Mouse (Mus musculus) liver, adult 2 months (tissue): ENCODE data around the gene Atg4a-ps. TPM values are rescaled to one million over a fixed set of nuclear protein-coding genes. Genes with fewer than 3 reads are reported as not detected.

Experiments used
- DNase-seq: peaks from one replicate; pipeline ENCODE4 v3.0.0-alpha.2; 2011; ENCODE audit warnings: low read depth, low spot score; ENCODE audit errors: extremely low read depth
- H3K27ac ChIP-seq: fragments of 200-500 bp; replicated peaks from 2 replicates; pipeline ENCODE4 v1.5.1; 2012; ENCODE audit warnings: low read depth, mild to moderate bottlenecking, control low read depth, inconsistent platforms, low read length; ENCODE audit not compliant: insufficient read depth
- H3K27me3 ChIP-seq: fragments of 200-500 bp; 2 replicates; pipeline ENCODE4 v1.6.1; 2012; ENCODE audit warnings: mild to moderate bottlenecking, moderate library complexity, low read length, inconsistent platforms; ENCODE audit not compliant: control insufficient read depth, insufficient read depth
- H3K36me3 ChIP-seq: fragments of 200-500 bp; 2 replicates; pipeline ENCODE4 v1.6.1; 2012; ENCODE audit warnings: low read length, inconsistent platforms; ENCODE audit not compliant: control insufficient read depth, insufficient read depth
- H3K4me1 ChIP-seq: fragments of 200-500 bp; 2 replicates; pipeline ENCODE4 v1.6.1; 2011; ENCODE audit warnings: low read length; ENCODE audit not compliant: control insufficient read depth, insufficient read depth
- H3K4me3 ChIP-seq: fragments of 200-500 bp; 2 replicates; pipeline ENCODE4 v1.5.1; 2011; ENCODE audit warnings: low read depth, mild to moderate bottlenecking, control low read depth, low read length, moderate library complexity; ENCODE audit not compliant: insufficient read depth
- H3K79me2 ChIP-seq: fragments of 200-500 bp; 2 replicates; pipeline ENCODE4 v1.6.1; 2012; ENCODE audit warnings: inconsistent platforms, mild to moderate bottlenecking, low read length, moderate library complexity; ENCODE audit not compliant: control insufficient read depth, insufficient read depth
- H3K9ac ChIP-seq: fragments of 200-500 bp; 2 replicates; pipeline ENCODE4 v1.6.1; 2012; ENCODE audit warnings: low read depth, mild to moderate bottlenecking, control low read depth, inconsistent platforms, low read length
- CTCF ChIP-seq: fragments of 200-500 bp; IDR thresholded peaks from 2 replicates; pipeline ENCODE4 v1.5.1; 2011; ENCODE audit warnings: low read depth, low read length, control low read depth
- POLR2A ChIP-seq: fragments of 200-500 bp; IDR thresholded peaks from 2 replicates; pipeline ENCODE4 v1.6.1; 2011; ENCODE audit warnings: low read length, control low read depth; ENCODE audit not compliant: insufficient read depth; ENCODE audit errors: extremely low read depth
- WGBS: fragments of 180-500 bp; shearing (Covaris S2); methylation state at CpG from one replicate; pipeline ENCODE4 v1.1.7; 2018; 5-methylcytosine and 5-hydroxymethylcytosine counted together
- polyA plus RNA-seq: library from polyadenylated mRNA; depleted of rRNA; stranded (reverse); fragments of >200 nt; gene quantifications from 2 replicates; pipeline ENCODE4 v1.2.3, GENCODE M21; 2012
- total RNA-seq: library from RNA; depleted of rRNA; stranded (reverse); fragments of >200 nt; gene quantifications from 2 replicates; pipeline ENCODE4 v1.2.3, GENCODE M21; 2014

Atg4a-ps gene
- total and polyA plus RNA-seq, 2 experiments = 0.18 TPM; not detected in 1

DNA sequence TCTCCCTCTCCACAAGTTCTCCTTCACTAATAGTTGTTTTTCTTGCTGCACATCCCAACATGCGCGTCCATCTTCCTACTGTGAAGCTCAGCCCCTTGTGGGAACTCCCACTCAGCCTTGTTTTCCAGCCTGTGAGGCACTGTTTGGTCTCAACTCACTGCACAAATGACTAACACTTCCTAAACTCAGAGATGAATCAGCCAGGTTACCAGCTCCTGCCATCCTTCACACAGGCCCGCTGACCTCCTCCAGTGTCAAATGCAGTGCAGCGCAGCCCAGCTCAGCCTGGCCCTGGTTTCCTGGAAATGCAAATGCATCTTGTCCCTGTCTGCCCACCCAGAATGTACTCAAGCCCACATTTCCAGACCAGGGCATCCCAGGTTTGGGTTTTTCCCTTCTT, 36.6 kb upstream of the Atg4a-ps start:
- TF ChIP-seq POLR2A (no peak), CTCF (no peak)
- Histone ChIP-seq H3K4me3 (no peak overlapping the region), H3K27me3 (no peaks in the 10 kb centered on the region), H3K79me2 (no peaks in the 10 kb centered on the region), H3K36me3 (no peaks in the 10 kb centered on the region), H3K9ac (no peak overlapping the region), H3K4me1 (no peaks in the 10 kb centered on the region), H3K27ac (no peak overlapping the region)
- no peak for DNase-seq
- WGBS = 56% methylated on average over 4 of the region's 4 CpGs

DNA sequence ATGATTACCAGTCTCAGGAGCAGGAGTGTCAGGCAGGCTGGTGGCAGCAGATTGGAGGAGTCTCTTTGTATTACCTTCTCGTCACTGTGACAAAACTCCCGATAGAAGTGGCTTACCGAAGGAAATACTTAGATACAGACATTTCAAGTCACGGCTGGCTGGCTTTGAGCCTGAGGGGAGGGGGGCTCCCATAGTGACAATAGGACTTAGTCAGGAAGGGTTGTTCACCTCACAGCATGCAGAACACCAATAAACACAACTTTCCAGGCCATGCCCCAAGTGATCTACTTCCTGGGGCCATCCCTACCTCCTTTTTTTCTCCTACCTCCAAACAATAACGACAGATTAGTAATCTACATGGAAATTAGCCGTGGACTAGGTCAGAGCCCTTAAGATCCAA, 32.9 kb upstream of the Atg4a-ps start:
- no peak for DNase-seq
- Histone ChIP-seq H3K36me3 (no peaks in the 10 kb centered on the region), H3K27me3 (no peaks in the 10 kb centered on the region), H3K9ac (no peak overlapping the region), H3K4me3 (no peak overlapping the region), H3K27ac (no peak overlapping the region), H3K4me1 (no peaks in the 10 kb centered on the region), H3K79me2 (no peaks in the 10 kb centered on the region)
- TF ChIP-seq CTCF = no peak
- TF ChIP-seq POLR2A = no peak
- WGBS = 64% methylated on average over 6 of the region's 6 CpGs

DNA sequence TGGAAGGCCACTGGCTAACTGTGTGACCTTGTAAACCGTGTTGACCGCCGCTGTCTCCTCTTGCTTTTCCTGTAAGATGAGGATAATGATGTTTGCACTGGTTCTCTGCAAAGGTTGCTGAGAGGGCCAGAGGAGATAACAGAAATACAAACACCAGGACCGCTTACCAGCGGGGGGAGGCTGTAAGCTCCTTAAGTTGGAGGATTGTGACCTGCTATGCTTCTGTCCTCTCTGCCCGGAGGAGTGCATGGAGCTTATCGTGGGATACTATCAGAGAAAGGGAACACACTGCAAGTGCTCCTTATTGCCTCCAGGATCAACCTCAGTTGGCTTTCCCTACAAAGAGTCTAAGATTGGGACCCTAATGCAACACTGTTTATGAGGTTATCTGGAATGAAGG, 26.8 kb upstream of the Atg4a-ps start:
- WGBS = 14% methylated on average over 7 of the region's 7 CpGs
- no peak for DNase-seq
- H3K4me3 ChIP-seq = no peak overlapping the region
- H3K9ac ChIP-seq = no peak overlapping the region
- no peaks in the 10 kb centered on the region for H3K4me1 ChIP-seq
- TF ChIP-seq POLR2A (no peak), CTCF (no peak)
- no peak overlapping the region for H3K27ac ChIP-seq
- H3K27me3 ChIP-seq = peaks cover 6% of the 10 kb centered on the region; the same call in 1 of the 2 replicates
- H3K36me3 ChIP-seq = no peaks in the 10 kb centered on the region
- no peaks in the 10 kb centered on the region for H3K79me2 ChIP-seq

DNA sequence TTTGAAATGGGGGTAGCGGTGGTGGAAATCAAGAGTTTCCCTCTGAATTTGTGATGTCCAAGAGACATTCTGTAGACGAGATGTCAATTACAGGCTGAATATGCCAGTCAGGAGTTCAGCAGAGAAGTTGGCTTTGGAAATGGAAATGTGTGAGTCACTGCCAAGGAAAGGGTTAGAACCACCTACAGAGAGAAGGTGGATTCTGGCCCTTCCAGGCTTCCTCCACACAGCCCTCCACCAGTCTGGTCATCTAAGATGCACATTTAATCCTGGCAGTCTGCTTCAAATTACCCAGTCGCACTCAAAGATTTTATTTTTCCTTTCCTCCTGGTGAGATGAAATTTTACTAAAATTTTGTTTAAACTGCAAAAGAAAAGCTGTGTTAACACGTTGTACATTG, 26.2 kb upstream of the Atg4a-ps start:
- H3K79me2 ChIP-seq = no peaks in the 10 kb centered on the region
- H3K9ac ChIP-seq = no peak overlapping the region
- TF ChIP-seq POLR2A = no peak
- TF ChIP-seq CTCF = no peak
- DNase-seq = no peak
- H3K27ac ChIP-seq = no peak overlapping the region
- H3K4me1 ChIP-seq = no peaks in the 10 kb centered on the region
- H3K36me3 ChIP-seq = no peaks in the 10 kb centered on the region
- peaks cover 6% of the 10 kb centered on the region; the same call in 1 of the 2 replicates for H3K27me3 ChIP-seq
- WGBS = 67% methylated on average over 4 of the region's 4 CpGs
- H3K4me3 ChIP-seq = no peak overlapping the region

DNA sequence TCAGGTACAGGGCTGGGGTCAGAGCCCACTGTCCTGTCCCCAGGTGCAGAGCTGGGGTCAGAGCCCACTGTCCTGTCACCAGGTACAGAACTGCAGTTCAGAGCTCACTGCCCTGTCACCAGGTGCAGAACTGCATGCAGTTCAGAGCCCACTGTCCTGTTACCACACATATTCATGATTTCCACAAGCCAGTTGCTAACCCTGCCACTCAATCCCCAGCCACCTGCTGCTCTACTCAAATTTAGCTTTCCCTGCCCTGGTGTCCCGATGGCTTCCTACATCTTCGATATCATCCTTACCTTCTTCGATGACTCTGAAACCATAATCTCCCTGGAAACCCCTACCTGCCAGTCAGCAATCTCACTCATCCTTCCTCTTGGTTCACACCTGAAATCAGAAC, 17.5 kb upstream of the Atg4a-ps start:
- 96% methylated on average over 3 of the region's 3 CpGs for WGBS
- no peaks in the 10 kb centered on the region for H3K27me3 ChIP-seq
- DNase-seq = no peak
- no peak overlapping the region for H3K9ac ChIP-seq
- no peak overlapping the region for H3K27ac ChIP-seq
- H3K4me3 ChIP-seq = no peak overlapping the region
- H3K36me3 ChIP-seq = no peaks in the 10 kb centered on the region
- no peak for TF ChIP-seq CTCF
- no peaks in the 10 kb centered on the region for H3K4me1 ChIP-seq
- H3K79me2 ChIP-seq = no peaks in the 10 kb centered on the region

GRCm38 (mm10) chr3:103661714-103662113, 15.8 kb upstream of the Atg4a-ps start:
- 89% methylated on average over 8 of the region's 8 CpGs for WGBS
- H3K4me1 ChIP-seq = no peaks in the 10 kb centered on the region
- no peaks in the 10 kb centered on the region for H3K79me2 ChIP-seq
- no peak overlapping the region for H3K9ac ChIP-seq
- no peak overlapping the region for H3K27ac ChIP-seq
- no peaks in the 10 kb centered on the region for H3K27me3 ChIP-seq
- no peaks in the 10 kb centered on the region for H3K36me3 ChIP-seq
- TF ChIP-seq POLR2A = no peak
- TF ChIP-seq CTCF = no peak
- DNase-seq = no peak
- no peak overlapping the region for H3K4me3 ChIP-seq
